Mouse (Mus musculus): Measurements from ENCODE around the gene Fbxo11. TPM values are rescaled to one million over a fixed set of nuclear protein-coding genes. Genes with fewer than 3 reads are reported as not detected.

Fbxo11 gene
- polyA plus RNA-seq, 1 experiment from 2014 or later, result 33.0 TPM

GRCm38 (mm10) chr17:87948965-87949584 is 116.0 kb downstream of the Fbxo11 start:
- Histone ChIP-seq H3K4me3 (no peak overlapping the region), H3K4me2 (replicated peaks) (no peak overlapping the region), H3K27me3 (no peaks in the 10 kb centered on the region), H3K27ac (replicated peaks) (no peak overlapping the region), H3K4me1 (no peaks in the 10 kb centered on the region), H3K36me3 (no peaks in the 10 kb centered on the region), H3K9me3 (no peaks in the 10 kb centered on the region), H3K9ac (replicated peaks) (no peak overlapping the region)
- ATAC-seq (ENCODE audit: low FRiP score, low read depth), result peak; percentile 66; the same call in 1 of the 2 replicates
- 46% methylated on average over 16 of the region's 16 CpGs for WGBS

Other genes with a start within 250 kb of the Fbxo11 start
- not detected in 2 replicates for gene Rpl36-ps4, start 144.3 kb downstream of the Fbxo11 start, polyA plus RNA-seq (2016; fragmentation: Nextera tagmentation; extraction: Ambion mirVana)
- gene Msh6, start 90.2 kb downstream of the Fbxo11 start, polyA plus RNA-seq (2016; fragmentation: Nextera tagmentation; extraction: Ambion mirVana), result 70.4 and 74.1 TPM in 2 replicates